Mouse (Mus musculus): Measurements from ENCODE around the gene Pygl.

- no peak for TF ChIP-seq POLR2A (IDR thresholded peaks at IDR 0.05; ENCODE audit: control insufficient read depth, low read depth, low read length)
- TF ChIP-seq CTCF (IDR thresholded peaks at IDR 0.05; ENCODE audit: control insufficient read depth, insufficient read depth, insufficient replicate concordance, low read depth, low read length), result peak; percentile 67; the same call in 1 of the 2 replicates
Measured at GRCm38 (mm10) chr12:70234411-70234810, 3.1 kb upstream of the Pygl start.

Measured in testis, adult 2 months (tissue).